Mouse (Mus musculus): Measurements from ENCODE around the gene Ttc23.

The Ttc23 gene

DNA sequence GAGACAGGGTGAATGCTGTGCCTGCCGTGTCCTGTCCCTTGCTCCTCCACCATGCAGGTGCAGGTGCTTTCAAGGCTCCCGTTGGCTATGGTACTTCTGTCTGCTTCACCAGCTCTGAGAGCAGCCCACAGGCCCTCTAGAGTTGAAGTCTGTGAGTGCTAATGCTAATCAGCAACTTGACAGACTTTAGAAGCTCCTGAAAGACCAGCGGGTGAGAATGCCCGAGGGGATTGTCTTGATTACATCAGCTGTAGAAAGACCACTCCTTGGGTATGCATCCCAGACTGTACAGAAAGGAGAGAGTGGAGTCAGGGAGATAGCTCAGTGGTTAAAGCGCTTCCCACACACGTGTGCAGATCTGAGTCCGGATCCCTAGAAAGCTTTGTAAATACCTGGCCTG lies 144.0 kb downstream of the Ttc23 start:
- POLR2A ChIA-PET, result interaction anchor here in 1 of 4 experiments (0.6 kb wide), 1 partner anchor 339 kb away, joined by 3 read pairs; no protein-coding TSS in a partner anchor
- CTCF ChIA-PET, result interaction anchor here in 3 of 4 experiments (0.7 to 4.2 kb wide), 7 partner anchors 12 to 511 kb away, joined by 3 to 30 read pairs (median 4); partner anchors contain the start of gene Synm (in 1 of the 3)

DNA sequence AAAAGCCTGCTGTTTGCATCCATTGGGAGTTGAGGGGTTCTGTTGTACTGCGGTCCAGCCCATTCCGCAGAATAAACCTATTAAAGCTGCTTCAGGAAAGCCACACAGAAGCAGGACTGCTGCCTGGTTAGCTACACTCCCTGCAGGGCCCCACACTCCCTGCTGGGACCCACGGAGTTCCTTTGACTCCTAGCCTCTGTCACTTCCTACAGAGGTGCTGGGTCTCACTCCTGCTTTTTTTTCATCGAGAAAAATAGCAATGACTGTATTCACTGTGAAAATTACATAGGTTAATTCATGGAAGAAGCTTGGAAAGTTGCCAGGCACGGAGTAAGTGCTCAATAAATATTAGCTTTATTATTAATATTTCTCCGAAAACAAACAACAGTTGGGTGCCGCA lies 146.2 kb downstream of the Ttc23 start:
- ChIA-PET CTCF (interaction anchor here in 3 of 4 experiments (0.6 to 2.8 kb wide), 3 partner anchors 10 to 484 kb away, joined by 3 to 8 read pairs (median 4); no protein-coding TSS in a partner anchor), POLR2A (interaction anchor here in 1 of 4 experiments (0.5 kb wide), 1 partner anchor 163 kb away, joined by 4 read pairs; no protein-coding TSS in a partner anchor)

DNA sequence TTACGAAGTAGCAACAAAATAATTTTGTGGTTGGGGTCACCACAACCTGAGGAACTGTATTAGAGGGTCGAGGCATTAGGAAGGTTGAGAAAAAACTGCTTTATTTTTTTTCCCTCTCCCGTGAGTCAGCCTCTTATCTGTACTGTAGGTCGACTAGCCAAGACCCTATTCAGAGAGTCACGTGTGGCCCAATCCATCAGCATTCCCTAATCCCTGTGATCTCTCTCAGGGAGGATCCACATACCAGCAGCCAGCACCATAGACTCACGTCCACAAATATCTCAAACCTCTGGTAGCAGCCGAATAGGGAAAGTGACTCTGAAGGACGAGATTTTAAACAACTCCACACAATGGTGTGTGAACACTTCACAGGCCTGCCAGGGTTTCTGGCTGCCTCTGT lies 149.9 kb downstream of the Ttc23 start:
- ChIA-PET CTCF (interaction anchor here in 1 of 4 experiments (1.6 kb wide), 1 partner anchor 8 kb away, joined by 3 read pairs; no protein-coding TSS in a partner anchor), POLR2A (no interaction called here)

DNA sequence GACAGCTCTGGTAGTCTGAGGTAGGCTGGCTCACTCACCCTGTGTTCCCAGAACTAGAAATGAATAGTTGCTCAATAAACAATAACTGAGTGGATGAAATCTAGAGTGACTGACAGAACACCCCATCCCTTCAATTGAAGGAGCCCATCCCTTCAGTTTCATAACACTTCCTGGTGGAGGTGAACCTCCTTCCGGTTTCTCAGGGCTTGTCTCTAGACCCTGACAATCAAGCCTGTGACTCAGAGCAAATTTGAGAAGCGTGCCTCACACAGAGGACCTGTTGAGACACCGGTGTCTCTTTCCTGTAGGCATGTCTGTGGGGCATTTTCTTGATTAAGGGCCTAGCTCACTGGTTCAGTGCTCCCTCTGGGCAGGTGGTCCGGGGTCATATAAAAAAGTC lies 151.3 kb downstream of the Ttc23 start:
- CTCF ChIA-PET, result interaction anchor here in 2 of 4 experiments (0.5 to 1.6 kb wide), 3 partner anchors 10 to 444 kb away, joined by 3 read pairs; no protein-coding TSS in a partner anchor

DNA sequence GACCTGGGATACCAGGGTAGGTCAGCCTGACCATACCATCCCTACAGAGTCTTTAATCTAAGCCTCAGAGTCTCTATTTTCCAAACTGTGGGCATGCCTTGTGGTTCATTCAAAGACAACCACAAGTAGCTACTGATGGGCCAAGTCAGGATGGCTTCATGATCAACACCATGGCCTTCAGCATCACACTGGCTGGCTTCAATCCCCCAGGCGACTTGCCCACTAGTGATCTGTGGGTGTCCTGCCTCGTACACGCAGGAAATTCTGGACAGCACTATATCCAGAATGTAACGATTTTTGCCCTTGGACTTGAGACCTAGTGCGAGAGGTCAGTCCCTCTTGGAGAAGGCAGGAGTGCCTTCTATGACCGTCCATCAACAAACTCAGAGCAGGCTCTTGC lies 153.3 kb downstream of the Ttc23 start:
- ChIA-PET CTCF (no interaction called here), POLR2A (no interaction called here)

More for the DNA sequence above, 151.3 kb downstream of the Ttc23 start:
- POLR2A ChIA-PET, result no interaction called here

DNA sequence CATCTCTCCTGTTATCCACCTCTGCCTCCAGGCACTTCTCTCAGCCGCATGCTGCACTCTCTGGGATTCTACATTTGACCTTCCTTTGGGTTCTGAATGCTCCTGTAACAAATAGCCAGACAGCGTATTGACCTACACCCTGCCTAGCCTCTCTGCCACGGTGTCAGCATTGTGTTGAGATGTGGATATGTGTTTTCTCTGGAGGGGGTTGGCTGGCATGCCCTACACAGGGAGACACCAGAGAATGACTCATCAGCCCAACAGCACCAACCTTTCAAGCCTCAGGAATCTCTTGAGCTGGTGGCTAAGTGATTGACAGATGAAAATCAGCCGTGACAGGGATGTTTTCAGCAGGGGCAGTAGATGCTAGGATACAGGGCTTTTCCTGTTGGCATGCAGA lies 153.8 kb downstream of the Ttc23 start:
- POLR2A ChIA-PET, result no interaction called here
- CTCF ChIA-PET, result no interaction called here

DNA sequence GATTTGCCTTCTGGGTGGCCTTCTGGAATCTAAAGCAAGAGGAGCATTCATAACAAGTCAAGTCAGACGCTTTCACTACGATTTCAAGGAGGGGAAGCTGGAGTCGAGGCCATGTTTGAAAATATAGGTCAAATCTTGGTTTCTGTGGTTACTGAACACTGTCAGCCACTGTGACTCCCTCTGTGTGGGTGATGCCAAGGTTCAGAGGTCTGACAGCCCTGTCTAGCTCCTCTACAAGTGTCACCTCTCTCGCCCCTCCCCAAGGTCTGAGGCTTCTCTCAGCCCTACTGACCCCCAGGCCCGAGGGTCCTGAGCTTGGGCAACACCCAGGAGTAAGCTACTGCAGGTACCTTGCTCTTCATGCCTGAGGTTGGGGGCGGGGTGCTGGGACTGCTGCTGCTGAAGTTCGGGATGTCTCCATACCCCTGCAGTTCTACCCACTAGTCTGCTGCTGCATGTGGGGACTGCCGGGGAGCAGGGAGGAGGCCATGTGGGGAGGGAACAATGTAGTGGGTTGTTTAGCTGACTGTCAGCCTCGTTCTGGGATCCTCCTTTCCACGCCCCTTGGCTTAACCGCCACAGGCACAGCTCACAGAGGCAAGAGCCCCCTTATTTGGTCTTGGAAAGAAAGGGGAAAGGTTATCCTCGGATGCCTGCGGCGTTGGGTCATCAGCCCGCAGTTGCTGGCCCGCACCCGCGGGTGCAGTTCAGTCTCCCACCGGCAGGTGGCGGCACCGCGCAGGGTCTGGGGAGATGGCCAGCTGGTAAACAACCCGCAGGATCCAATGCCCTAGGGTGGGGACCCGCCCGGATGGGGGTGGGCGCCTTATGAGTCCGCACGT lies 156.0 kb downstream of the Ttc23 start:
- CTCF ChIA-PET, result interaction anchor here (0.5 to 2.9 kb wide), 53 partner anchors 10 to 596 kb away, joined by 3 to 22 read pairs (median 4); partner anchors contain the start of gene Synm (in 3 of the 4)
- POLR2A ChIA-PET, result interaction anchor here (0.5 to 1.6 kb wide), 14 partner anchors 10 to 472 kb away, joined by 3 to 9 read pairs (median 4); partner anchors contain the start of gene Synm (in 1 of the 4)

DNA sequence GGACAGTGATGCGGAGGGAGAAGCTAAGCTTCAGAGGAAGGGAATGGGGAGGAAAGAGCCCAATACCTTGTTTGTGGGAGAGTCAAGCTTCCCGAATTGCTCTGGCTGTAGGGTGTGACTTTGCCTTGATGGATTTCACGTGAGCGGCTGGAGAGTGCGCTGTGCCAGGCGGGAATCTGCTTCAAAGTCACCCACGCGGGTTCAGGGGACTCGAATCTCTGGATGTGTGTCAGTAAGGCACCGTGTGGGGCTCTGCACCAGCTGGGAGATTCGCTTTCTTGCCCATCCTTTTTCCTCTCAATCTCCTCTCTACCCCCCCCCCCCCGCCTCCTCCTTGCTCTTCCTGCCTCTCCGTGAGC lies 156.6 kb downstream of the Ttc23 start:
- POLR2A ChIA-PET, result interaction anchor here (0.5 to 1.6 kb wide), 12 partner anchors 10 to 471 kb away, joined by 3 to 9 read pairs (median 4); partner anchors contain the start of gene Synm (in 1 of the 4)

More for the DNA sequence above, 156.6 kb downstream of the Ttc23 start:
- CTCF ChIA-PET, result interaction anchor here (0.5 to 2.9 kb wide), 49 partner anchors 9 to 596 kb away, joined by 3 to 22 read pairs (median 4); partner anchors contain the start of gene Synm (in 3 of the 4)
